Mouse (Mus musculus) embryo, embryonic 9.5 days (tissue): ENCODE data around the gene Htr3b.
"Not testable (repeated sequence)": the region's sequence is repeated elsewhere in the genome, so short reads cannot be mapped to it uniquely, and the experiment has no call there.

ENCODE experiments used
- DNase-seq: peaks from one replicate; pipeline ENCODE4 v3.0.0-alpha.2; 2017; ENCODE audit errors: extremely low spot score

The Htr3b gene

GRCm38 (mm10) chr9:48964587-48965040 lies at the start of gene Htr3b:
Gene Htr3b, minus strand, starts transcription at chr9:48964990.
- DNase-seq = no peak

- no peak for DNase-seq
Observed at GRCm38 (mm10) chr9:48999256-48999655, 34.5 kb upstream of the Htr3b start.

GRCm38 (mm10) chr9:48995735-48996134 lies 30.9 kb upstream of the Htr3b start:
- DNase-seq = no peak

- no peak for DNase-seq
Observed at GRCm38 (mm10) chr9:48994779-48995178, 30.0 kb upstream of the Htr3b start.

GRCm38 (mm10) chr9:48991671-48992070 lies 26.9 kb upstream of the Htr3b start:
- DNase-seq = no peak

GRCm38 (mm10) chr9:48987201-48988101 lies 22.7 kb upstream of the Htr3b start:
- peak; percentile 52 for DNase-seq

GRCm38 (mm10) chr9:48986616-48987141 lies 21.9 kb upstream of the Htr3b start:
- DNase-seq = peak; percentile 19

GRCm38 (mm10) chr9:48985708-48986088 lies 20.9 kb upstream of the Htr3b start:
- no peak for DNase-seq

- DNase-seq = peak; percentile 100
Observed at GRCm38 (mm10) chr9:48984845-48985707, 20.3 kb upstream of the Htr3b start, which contains the start of gene Usp28. Gene Usp28, plus strand, starts transcription at chr9:48985375.

- DNase-seq = no peak
Observed at GRCm38 (mm10) chr9:48984320-48984844, 19.6 kb upstream of the Htr3b start.

GRCm38 (mm10) chr9:48983801-48984200 lies 19.0 kb upstream of the Htr3b start:
- not testable (repeated sequence) for DNase-seq

GRCm38 (mm10) chr9:48981827-48982226 lies 17.0 kb upstream of the Htr3b start:
- DNase-seq = no peak

- DNase-seq = no peak
Observed at GRCm38 (mm10) chr9:48980781-48981180, 16.0 kb upstream of the Htr3b start.

GRCm38 (mm10) chr9:48980371-48980770 lies 15.6 kb upstream of the Htr3b start:
- no peak for DNase-seq

GRCm38 (mm10) chr9:48976661-48977355 lies 12.0 kb upstream of the Htr3b start:
- DNase-seq = no peak

- peak; percentile 44 for DNase-seq
Observed at GRCm38 (mm10) chr9:48972494-48972893, 7.7 kb upstream of the Htr3b start.

GRCm38 (mm10) chr9:48962131-48962530 lies 2.7 kb downstream of the Htr3b start:
- DNase-seq = no peak

GRCm38 (mm10) chr9:48961314-48961713 lies 3.5 kb downstream of the Htr3b start:
- no peak for DNase-seq

- DNase-seq = no peak
Observed at GRCm38 (mm10) chr9:48947565-48947964, 17.2 kb downstream of the Htr3b start.

- no peak for DNase-seq
Observed at GRCm38 (mm10) chr9:48942349-48942748, 22.4 kb downstream of the Htr3b start.

- DNase-seq = no peak
Observed at GRCm38 (mm10) chr9:48929436-48929835, 35.4 kb downstream of the Htr3b start.
